Mouse (Mus musculus) ovary, postnatal 10 days (tissue): ENCODE results near the gene Cdc25b.

Experiments used
- DNase-seq: peaks from one replicate; pipeline ENCODE4 v3.0.0; 2022; ENCODE audit warnings: low spot score

The Cdc25b gene

GRCm38 (mm10) chr2:131160671-131161111, 26.1 kb upstream of the Cdc25b start:
- DNase-seq: no peak

GRCm38 (mm10) chr2:131163924-131164323, 22.8 kb upstream of the Cdc25b start:
- no peak for DNase-seq

- DNase-seq: no peak
Measured at GRCm38 (mm10) chr2:131166172-131166571, 20.6 kb upstream of the Cdc25b start.

GRCm38 (mm10) chr2:131167984-131168383, 18.8 kb upstream of the Cdc25b start:
- no peak for DNase-seq

- no peak for DNase-seq
Measured at GRCm38 (mm10) chr2:131168914-131169313, 17.8 kb upstream of the Cdc25b start.

GRCm38 (mm10) chr2:131170936-131171335, 15.8 kb upstream of the Cdc25b start:
- DNase-seq: no peak

GRCm38 (mm10) chr2:131171401-131172104, 15.2 kb upstream of the Cdc25b start:
- peak; percentile 36 for DNase-seq

GRCm38 (mm10) chr2:131172322-131172721, 14.4 kb upstream of the Cdc25b start:
- DNase-seq: no peak

GRCm38 (mm10) chr2:131174700-131175099, 12.0 kb upstream of the Cdc25b start:
- no peak for DNase-seq

- no peak for DNase-seq
Measured at GRCm38 (mm10) chr2:131175286-131175944, 11.3 kb upstream of the Cdc25b start.

GRCm38 (mm10) chr2:131175945-131176309, 10.8 kb upstream of the Cdc25b start:
- DNase-seq: no peak

- DNase-seq: no peak
Measured at GRCm38 (mm10) chr2:131176491-131176890, 10.3 kb upstream of the Cdc25b start.

- DNase-seq: no peak
Measured at GRCm38 (mm10) chr2:131177932-131178331, 8.8 kb upstream of the Cdc25b start.

- DNase-seq: no peak
Measured at GRCm38 (mm10) chr2:131178828-131179245, 7.9 kb upstream of the Cdc25b start.

GRCm38 (mm10) chr2:131179246-131179886, 7.4 kb upstream of the Cdc25b start:
- DNase-seq: peak; percentile 45

- peak; percentile 67 for DNase-seq
Measured at GRCm38 (mm10) chr2:131179990-131180587, 6.7 kb upstream of the Cdc25b start, which contains the start of gene Cenpb. Gene Cenpb, minus strand, starts transcription at chr2:131180067.

- no peak for DNase-seq
Measured at GRCm38 (mm10) chr2:131186343-131186742, 406 bp upstream of the Cdc25b start.

GRCm38 (mm10) chr2:131187602-131187922, 813 bp downstream of the Cdc25b start:
- no peak for DNase-seq

GRCm38 (mm10) chr2:131188311-131188710, 1.6 kb downstream of the Cdc25b start:
- DNase-seq: no peak

- no peak for DNase-seq
Measured at GRCm38 (mm10) chr2:131189521-131190309, 3.0 kb downstream of the Cdc25b start.

GRCm38 (mm10) chr2:131190344-131191004, 3.7 kb downstream of the Cdc25b start:
- DNase-seq: no peak
